Mouse (Mus musculus) erythroblast, embryonic 14.5 days (primary cell): ENCODE results near the gene Cabp2. TPM values are rescaled to one million over a fixed set of nuclear protein-coding genes. Genes with fewer than 3 reads are reported as not detected.
A peak's percentile ranks its signal among the peaks of the same experiment; 100 is the strongest.
"Not testable (repeated sequence)": the region's sequence is repeated elsewhere in the genome, so short reads cannot be mapped to it uniquely, and the experiment has no call there.

Experiments
- H3K27me3 ChIP-seq: 2 replicates; pipeline ENCODE4 v1.6.1; 2012; ENCODE audit warnings: inconsistent platforms; ENCODE audit not compliant: control insufficient read depth
- H3K36me3 ChIP-seq: 2 replicates; pipeline ENCODE4 v1.6.1; 2012; ENCODE audit warnings: mild to moderate bottlenecking, inconsistent platforms; ENCODE audit not compliant: control insufficient read depth
- H3K4me1 ChIP-seq: 2 replicates; pipeline ENCODE4 v1.6.1; 2012; ENCODE audit warnings: inconsistent platforms; ENCODE audit not compliant: control insufficient read depth
- H3K4me3 ChIP-seq: replicated peaks from 2 replicates; pipeline ENCODE3; 2012; ENCODE audit warnings: moderate library complexity, mild to moderate bottlenecking, inconsistent platforms
- H3K9me3 ChIP-seq: 2 replicates; pipeline ENCODE4 v1.6.1; 2012; ENCODE audit warnings: low read length, inconsistent platforms, mixed read lengths; ENCODE audit not compliant: control insufficient read depth
- GATA1 ChIP-seq: IDR thresholded peaks from 2 replicates; pipeline ENCODE4 v1.6.1; 2012; ENCODE audit warnings: low read length, inconsistent platforms, mixed read lengths
- TAL1 ChIP-seq: IDR thresholded peaks from 3 replicates; pipeline ENCODE4 v1.6.1; 2012; ENCODE audit warnings: low read length, inconsistent platforms, mixed read lengths
- polyA plus RNA-seq: library from polyadenylated mRNA; stranded (reverse); fragments of >175 nt; gene quantifications from 2 replicates; pipeline ENCODE4 v1.2.3, GENCODE M21; 2012

Cabp2 gene
- polyA plus RNA-seq, 1 experiment, result not detected

DNA sequence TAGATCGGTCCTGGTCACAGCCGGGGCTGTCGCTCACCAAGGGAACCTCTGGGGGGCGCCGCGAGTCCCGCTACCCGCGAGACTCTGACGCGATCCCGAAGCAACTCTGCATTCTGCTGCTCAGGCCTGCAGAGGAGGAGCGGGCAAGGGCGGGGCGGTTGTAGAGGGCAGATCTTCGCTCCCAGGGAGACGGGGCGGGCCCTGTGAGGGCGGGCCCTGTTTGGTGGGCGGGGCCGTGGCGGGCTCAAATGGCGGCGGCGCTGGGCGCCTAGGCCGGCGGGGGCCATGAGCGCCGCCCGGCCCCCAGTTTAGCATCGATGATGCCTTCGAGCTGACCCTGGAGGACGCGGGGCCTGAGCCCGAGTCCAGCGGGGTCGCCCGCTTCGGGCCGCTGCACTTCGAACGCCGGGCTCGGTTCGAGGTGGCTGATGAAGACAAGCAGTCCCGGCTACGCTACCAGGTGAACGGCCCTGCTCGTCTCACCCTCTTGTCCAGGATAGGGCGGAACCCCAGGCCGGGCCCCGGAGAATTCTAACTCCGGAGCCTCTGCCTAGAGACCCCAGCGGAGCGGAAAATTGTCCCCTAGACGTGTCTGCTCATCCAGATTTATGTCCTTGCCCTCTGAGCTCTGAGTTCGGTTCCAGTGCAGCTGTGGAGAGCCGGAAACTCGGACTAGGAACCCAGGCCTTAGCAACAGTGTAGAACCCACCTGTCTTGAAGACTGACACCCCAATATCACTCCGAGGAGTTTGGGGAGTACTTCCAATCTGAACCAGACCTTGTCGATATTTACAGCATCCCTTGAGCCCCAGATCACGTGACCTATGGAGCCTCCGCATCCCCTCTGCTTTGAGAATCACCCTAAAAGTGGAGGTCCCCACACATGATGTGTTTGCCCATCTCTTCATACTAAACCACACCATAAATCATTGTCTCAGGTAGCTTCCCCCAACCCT, 44.6 kb downstream of the Cabp2 start, which contains the start of gene Aip:
Aip (minus strand) TSS at position 118 of the 956 bp plus-strand sequence.
- TF ChIP-seq TAL1 (no peak), GATA1 (no peak)
- peaks cover 89% of the 10 kb centered on the region for H3K4me1 ChIP-seq
- peak within 1 kb of the TSS; percentile 86 for H3K4me3 ChIP-seq
- H3K9me3 ChIP-seq, result peaks cover 4% of the 10 kb centered on the region
- H3K36me3 ChIP-seq, result peaks cover 44% of the 10 kb centered on the region
- H3K27me3 ChIP-seq, result no peaks in the 10 kb centered on the region

DNA sequence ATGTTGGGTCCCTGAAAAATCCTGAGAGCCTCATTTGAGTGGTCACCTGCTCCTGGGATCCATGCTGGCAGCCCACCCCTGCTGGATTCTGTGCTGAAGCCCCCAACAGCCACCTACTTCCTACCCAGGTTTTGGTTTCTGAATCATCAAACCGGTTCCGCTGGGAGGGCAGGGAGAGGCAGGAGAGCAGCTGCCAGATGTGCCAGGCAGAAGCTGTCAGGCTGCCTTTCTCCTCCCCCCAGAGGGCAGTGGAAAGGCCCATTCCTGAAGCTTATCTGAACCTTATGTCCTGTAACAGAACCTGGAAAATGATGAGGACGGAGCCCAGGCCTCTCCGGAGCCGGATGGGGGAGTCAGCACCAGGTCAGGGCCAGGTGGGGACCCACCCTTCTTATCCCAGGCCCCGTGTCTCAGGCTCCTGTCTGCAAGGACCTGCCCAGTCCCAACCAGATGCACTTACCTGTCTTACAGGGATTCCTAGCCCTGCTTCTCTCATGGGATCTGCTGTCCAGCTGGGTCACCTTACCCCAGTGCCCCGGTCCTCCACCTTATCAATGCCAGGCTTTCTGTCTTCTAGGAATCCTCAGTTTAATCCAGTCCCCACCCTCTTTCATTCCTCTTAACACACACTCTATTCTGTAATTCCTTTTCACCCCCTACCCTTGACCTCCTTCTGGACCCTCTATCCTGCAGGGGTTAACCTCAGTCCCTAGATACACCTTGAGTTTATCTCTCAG, 45.5 kb downstream of the Cabp2 start:
- peaks cover 53% of the 10 kb centered on the region for H3K36me3 ChIP-seq
- H3K27me3 ChIP-seq, result no peaks in the 10 kb centered on the region
- H3K4me1 ChIP-seq, result peaks cover 89% of the 10 kb centered on the region
- peaks cover 2% of the 10 kb centered on the region for H3K9me3 ChIP-seq
- TF ChIP-seq GATA1 (no peak), TAL1 (no peak)
- H3K4me3 ChIP-seq, result peak overlapping the region; percentile 86

DNA sequence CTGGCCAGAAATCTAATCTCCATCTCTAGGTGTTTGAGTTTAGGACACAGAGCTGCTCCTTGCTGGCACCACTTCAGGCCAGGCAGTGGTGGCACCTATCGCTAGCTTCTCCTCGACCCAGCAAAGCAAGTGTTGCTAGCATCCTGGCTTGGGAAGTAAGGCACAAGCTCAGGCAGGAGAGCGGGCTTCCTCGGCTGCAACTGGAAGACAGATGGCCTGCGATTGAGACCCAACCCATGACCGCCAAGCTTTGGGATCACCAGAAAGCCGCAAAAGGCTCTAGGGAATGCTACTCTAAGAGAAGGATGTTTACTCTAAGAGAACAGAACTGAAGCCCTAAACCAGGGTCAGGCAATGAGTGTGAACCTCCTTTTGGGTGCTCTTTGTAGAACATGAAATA, 48.1 kb downstream of the Cabp2 start:
- Histone ChIP-seq H3K4me1 (peaks cover 81% of the 10 kb centered on the region), H3K9me3 (peaks cover 2% of the 10 kb centered on the region), H3K27me3 (no peaks in the 10 kb centered on the region), H3K4me3 (peak overlapping the region; percentile 84), H3K36me3 (peaks cover 74% of the 10 kb centered on the region)
- TF ChIP-seq TAL1 (no peak), GATA1 (no peak)

DNA sequence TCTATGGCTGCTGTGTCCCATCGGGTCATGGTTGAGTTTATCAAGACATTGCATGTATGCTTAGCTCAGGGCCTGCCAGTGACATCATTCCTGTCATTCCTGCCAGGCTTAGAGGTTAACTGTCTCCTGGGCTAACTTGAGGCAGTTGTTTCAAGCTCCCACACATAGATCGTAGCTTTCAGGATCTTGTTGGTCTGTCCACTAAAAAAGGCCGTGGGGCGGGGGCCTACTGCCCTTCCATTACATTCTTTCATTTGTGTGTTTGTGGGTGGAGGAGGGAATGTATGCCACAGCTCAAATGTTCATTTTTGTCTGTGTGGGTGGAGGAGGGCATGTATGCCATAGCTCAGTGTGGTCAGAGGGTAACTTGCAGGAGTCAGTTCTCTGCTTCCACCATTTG, 48.7 kb downstream of the Cabp2 start:
- Histone ChIP-seq H3K27me3 (no peaks in the 10 kb centered on the region), H3K36me3 (peaks cover 77% of the 10 kb centered on the region), H3K9me3 (peaks cover 2% of the 10 kb centered on the region), H3K4me3 (peak overlapping the region; percentile 84), H3K4me1 (peaks cover 80% of the 10 kb centered on the region)
- no peak for TF ChIP-seq GATA1
- TF ChIP-seq TAL1, result no peak

DNA sequence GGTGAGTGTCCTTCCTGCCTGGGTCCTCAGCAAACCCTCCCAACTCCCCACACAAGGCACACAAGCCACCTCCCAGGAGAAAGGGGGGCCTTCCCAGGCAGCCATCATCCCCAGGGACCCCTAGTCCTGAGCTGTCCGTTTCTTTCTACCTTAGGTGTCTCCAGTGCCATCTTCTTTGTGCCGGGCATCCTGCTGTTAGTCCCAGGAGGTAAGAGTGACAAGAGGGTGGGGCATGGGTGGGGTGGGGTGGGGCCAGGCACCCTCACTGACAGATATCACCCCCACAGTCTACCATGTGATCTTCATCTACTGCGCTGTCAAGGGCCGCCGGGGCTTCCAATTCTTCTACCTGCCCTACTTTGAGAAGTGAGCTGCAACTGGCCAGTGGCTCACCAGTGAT, 49.7 kb downstream of the Cabp2 start:
- peaks cover 78% of the 10 kb centered on the region for H3K36me3 ChIP-seq
- no peaks in the 10 kb centered on the region for H3K27me3 ChIP-seq
- peaks cover 85% of the 10 kb centered on the region for H3K4me1 ChIP-seq
- H3K9me3 ChIP-seq, result peaks cover 2% of the 10 kb centered on the region
- TF ChIP-seq GATA1 (no peak), TAL1 (no peak)
- peak overlapping the region; percentile 84 for H3K4me3 ChIP-seq

- peaks cover 2% of the 10 kb centered on the region for H3K9me3 ChIP-seq
- H3K27me3 ChIP-seq, result peaks cover 2% of the 10 kb centered on the region; the same call in 1 of the 2 replicates
- H3K4me1 ChIP-seq, result peaks cover 83% of the 10 kb centered on the region
- H3K36me3 ChIP-seq, result peaks cover 76% of the 10 kb centered on the region
- TF ChIP-seq GATA1 (no peak), TAL1 (no peak)
- peak overlapping the region; percentile 84 for H3K4me3 ChIP-seq
These were observed 50.4 kb downstream of the Cabp2 start for GRCm38 (mm10) chr19:4131768-4132167.

DNA sequence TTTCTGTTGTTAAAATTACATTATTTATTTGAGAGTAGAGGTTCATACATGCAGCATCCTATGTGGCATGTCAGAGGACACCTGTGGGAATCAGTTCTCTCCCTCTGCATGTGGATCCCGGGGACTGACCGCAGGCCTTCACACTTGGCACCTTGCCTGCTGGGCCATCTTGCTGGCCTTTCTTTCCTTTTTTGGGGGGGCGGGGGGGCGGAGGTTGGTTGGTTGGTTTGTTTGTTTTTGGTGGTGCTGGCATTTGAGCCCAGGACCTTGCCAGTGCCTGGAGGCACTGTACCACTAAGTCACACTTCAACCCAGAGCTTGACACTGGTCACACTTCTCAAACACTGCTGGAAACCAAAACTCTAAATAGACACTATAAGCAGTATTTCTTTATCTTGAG, 53.0 kb downstream of the Cabp2 start:
- Histone ChIP-seq H3K36me3 (peaks cover 50% of the 10 kb centered on the region), H3K27me3 (peaks cover 13% of the 10 kb centered on the region), H3K4me1 (peaks cover 67% of the 10 kb centered on the region), H3K4me3 (no peak overlapping the region), H3K9me3 (no peaks in the 10 kb centered on the region)
- TF ChIP-seq GATA1, result no peak
- no peak for TF ChIP-seq TAL1

GRCm38 (mm10) chr19:4135229-4135962, 54.0 kb downstream of the Cabp2 start:
- Histone ChIP-seq H3K4me1 (peaks cover 56% of the 10 kb centered on the region), H3K27me3 (peaks cover 22% of the 10 kb centered on the region), H3K36me3 (peaks cover 40% of the 10 kb centered on the region)
- H3K4me3 ChIP-seq, H3K9me3 ChIP-seq: not testable (repeated sequence)

- Histone ChIP-seq H3K36me3 (peaks cover 35% of the 10 kb centered on the region), H3K4me1 (peaks cover 51% of the 10 kb centered on the region), H3K4me3 (peak overlapping the region; percentile 36), H3K27me3 (peaks cover 24% of the 10 kb centered on the region)
- not testable (repeated sequence) for H3K9me3 ChIP-seq
These were observed 54.6 kb downstream of the Cabp2 start for GRCm38 (mm10) chr19:4135963-4136345.
